Mouse (Mus musculus): Measurements from ENCODE around the gene Pld4.
"Not testable (repeated sequence)": the region's sequence is repeated elsewhere in the genome, so short reads cannot be mapped to it uniquely, and the experiment has no call there.

Gene Pld4

GRCm38 (mm10) chr12:112804046-112804445 lies 43.6 kb downstream of the Pld4 start:
- no peak for DNase-seq

GRCm38 (mm10) chr12:112806044-112806443 lies 45.6 kb downstream of the Pld4 start:
- no peak for DNase-seq

DNA sequence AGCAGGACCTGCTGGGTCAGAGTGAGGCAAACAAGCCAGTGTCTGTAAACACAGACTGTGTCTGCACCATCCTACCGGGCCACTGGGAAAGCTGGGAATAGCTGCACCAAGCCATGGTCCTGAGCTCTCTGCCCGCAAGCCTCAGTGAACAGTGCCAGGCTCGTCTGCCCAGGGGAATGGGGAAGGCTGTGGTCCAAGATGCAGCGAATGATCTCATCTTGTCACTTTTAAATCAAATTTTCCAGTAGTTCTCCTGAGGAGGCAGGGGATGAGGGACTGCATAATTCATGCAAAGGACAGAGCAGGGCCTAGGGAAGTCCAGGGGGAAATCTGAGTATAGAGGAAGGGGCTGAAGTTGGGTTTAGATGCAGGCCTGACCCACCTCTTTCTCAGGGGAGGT lies 47.3 kb downstream of the Pld4 start:
- no peak for DNase-seq

GRCm38 (mm10) chr12:112808212-112808586 lies 47.7 kb downstream of the Pld4 start:
- DNase-seq, result no peak

DNA sequence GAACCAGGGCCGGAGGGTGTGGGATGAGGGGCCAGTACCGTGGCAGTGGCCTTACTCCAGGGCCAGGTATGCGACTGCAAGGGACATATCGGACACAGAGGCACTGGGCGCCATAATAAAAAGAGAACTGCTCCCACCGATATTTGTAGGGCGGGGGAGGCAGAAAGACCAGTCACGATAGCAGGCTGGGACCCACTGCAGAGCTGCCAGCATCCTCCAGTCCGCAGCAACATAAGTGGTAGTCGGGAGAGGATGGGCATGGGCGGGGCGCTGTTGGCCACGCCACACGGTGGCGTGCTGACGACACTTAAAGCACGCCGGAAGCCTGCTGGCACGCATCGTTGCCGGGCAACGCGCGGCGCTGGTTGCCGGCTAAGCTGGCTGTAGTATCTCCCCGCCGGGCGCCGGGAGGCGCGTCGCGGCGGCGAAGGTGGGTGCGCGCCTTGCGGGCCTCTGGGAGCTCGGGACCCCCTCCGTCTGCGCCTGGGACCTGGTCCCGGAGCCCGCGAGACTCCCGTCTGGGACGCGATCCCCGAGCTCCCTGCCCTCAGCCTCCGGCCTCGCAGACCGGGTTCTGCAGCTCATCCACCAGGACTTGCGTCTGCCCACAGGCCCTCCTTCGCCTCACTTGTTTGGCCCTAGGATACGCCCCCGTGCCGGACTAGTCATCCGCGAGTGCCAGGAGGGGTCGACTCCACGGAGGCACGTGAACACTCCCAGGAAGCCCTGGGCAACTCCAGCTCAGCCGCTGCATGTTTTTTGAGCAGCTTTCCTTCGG lies 48.3 kb downstream of the Pld4 start, which contains the start of gene Clba1:
Gene Clba1, plus strand, starts transcription at position 351 of the 778 bp plus-strand sequence.
- DNase-seq, result peak; percentile 97

- no peak for DNase-seq
Observed at GRCm38 (mm10) chr12:112809641-112810040, 49.2 kb downstream of the Pld4 start.

DNA sequence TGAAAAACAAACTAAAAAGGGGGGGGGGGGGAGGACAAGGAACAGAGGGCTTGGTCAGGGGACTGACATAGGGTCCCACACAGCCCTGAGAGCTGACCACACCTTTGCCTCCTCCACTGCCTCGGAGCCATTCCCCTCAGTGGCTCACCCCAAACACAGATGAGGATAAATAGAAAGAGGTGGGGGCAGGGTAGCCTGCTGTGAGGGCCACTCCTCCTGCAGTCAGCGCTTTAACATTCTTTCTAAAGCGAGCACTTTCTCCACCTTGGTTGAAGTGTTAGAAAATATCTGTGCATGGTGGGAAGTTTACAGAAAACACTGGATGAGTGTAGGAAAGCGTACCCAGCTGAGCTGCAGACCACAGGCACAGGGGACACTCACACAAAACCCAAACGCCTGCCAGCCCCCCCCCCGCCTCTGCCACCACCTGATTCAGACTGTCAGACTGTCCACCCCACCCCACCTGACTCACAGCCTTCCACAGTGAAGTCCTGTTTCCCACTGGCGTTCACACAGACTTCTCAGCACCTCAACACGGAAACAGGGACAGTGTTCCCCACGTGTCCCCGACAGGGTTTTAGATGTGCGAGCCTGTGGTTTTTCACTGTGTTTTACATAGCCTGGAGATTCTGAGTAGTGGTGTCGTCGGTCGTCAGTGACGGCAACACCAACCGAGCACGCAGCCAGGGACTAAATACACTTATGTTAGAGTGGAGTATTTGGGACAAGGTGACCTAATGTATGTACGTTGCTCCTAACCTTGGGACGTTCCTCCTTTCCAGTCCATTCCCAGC lies 49.8 kb downstream of the Pld4 start:
- no peak for DNase-seq

- DNase-seq, result no peak
Observed at GRCm38 (mm10) chr12:112813370-112813769, 52.9 kb downstream of the Pld4 start.

GRCm38 (mm10) chr12:112814682-112815470 lies 54.4 kb downstream of the Pld4 start:
- DNase-seq, result no peak

GRCm38 (mm10) chr12:112816294-112816693 lies 55.8 kb downstream of the Pld4 start:
- peak; percentile 63 for DNase-seq

DNA sequence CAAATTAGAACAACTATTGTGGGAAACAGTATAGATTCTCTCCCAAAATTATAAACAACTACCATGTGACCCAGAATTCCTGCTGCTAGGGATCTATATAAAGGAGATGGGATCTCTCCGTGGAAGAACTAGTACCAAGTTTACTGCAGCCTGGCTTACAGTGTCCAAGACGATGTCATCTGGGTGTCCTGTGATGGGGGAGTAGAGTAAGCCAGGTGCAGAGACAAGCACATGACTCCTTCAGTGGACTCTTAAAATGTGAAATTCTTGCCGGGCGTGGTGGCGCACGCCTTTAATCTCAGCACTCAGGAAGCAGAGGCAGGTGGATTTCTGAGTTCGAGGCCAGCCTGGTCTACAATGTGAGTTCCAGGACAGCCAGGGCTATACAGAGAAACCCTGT lies 56.4 kb downstream of the Pld4 start:
- DNase-seq, result not testable (repeated sequence)

Measured in retina, postnatal 1 day (tissue).